Mouse (Mus musculus) neural tube, embryonic 13.5 days (tissue): ENCODE data around the gene Ugt1a9. TPM values are rescaled to one million over a fixed set of nuclear protein-coding genes. Genes with fewer than 3 reads are reported as not detected.

Experiments
- ATAC-seq: fragments of 200-750 bp; cut with Nextera tagmentation; 2 replicates; pipeline ENCODE4 v1.8.0; 2017; ENCODE audit warnings: low read depth, mild to moderate bottlenecking, moderate TSS enrichment, moderate library complexity
- H3K27ac ChIP-seq: fragments of 300-500 bp; sonication (generic); replicated peaks from 2 replicates; pipeline ENCODE4 v1.5.1; 2015; ENCODE audit warnings: moderate library complexity, mild to moderate bottlenecking, inconsistent platforms
- H3K27me3 ChIP-seq: fragments of 300-500 bp; sonication (generic); 2 replicates; pipeline ENCODE4 v1.6.1; 2015; ENCODE audit warnings: mild to moderate bottlenecking, inconsistent platforms
- H3K36me3 ChIP-seq: fragments of 300-500 bp; sonication (generic); 2 replicates; pipeline ENCODE4 v1.6.1; 2015; ENCODE audit warnings: mild to moderate bottlenecking, inconsistent platforms
- H3K4me1 ChIP-seq: fragments of 300-500 bp; sonication (generic); replicated peaks from 2 replicates; pipeline ENCODE4 v1.6.1; 2015; ENCODE audit warnings: inconsistent platforms
- H3K4me2 ChIP-seq: fragments of 300-500 bp; sonication (generic); 2 replicates; pipeline ENCODE4 v1.6.1; 2015; ENCODE audit warnings: inconsistent platforms, mild to moderate bottlenecking, moderate library complexity
- H3K4me3 ChIP-seq: fragments of 300-500 bp; sonication (generic); 2 replicates; pipeline ENCODE4 v1.5.1; 2015; ENCODE audit warnings: mild to moderate bottlenecking, inconsistent platforms
- H3K9ac ChIP-seq: fragments of 300-500 bp; sonication (generic); 2 replicates; pipeline ENCODE4 v1.6.1; 2015; ENCODE audit warnings: moderate library complexity, mild to moderate bottlenecking, inconsistent platforms
- H3K9me3 ChIP-seq: fragments of 300-500 bp; sonication (generic); 2 replicates; pipeline ENCODE4 v1.6.1; 2016; ENCODE audit warnings: inconsistent platforms
- WGBS: fragments of 180-500 bp; shearing (Covaris S2); methylation state at CpG from one replicate; pipeline ENCODE4 v1.1.7; 2015; 5-methylcytosine and 5-hydroxymethylcytosine counted together
- polyA plus RNA-seq: library from polyadenylated mRNA; unstranded; fragments of >200 nt; fragmentation: Nextera tagmentation; extraction: Ambion mirVana; gene quantifications from 2 replicates; pipeline ENCODE4 v1.2.1, GENCODE M21; 2015

Gene Ugt1a9
- polyA plus RNA-seq, 1 experiment from 2014 or later, result not detected

GRCm38 (mm10) chr1:88200456-88200855 lies 129.9 kb downstream of the Ugt1a9 start, which contains the start of gene Ugt1a2:
TSS of gene Ugt1a2 (plus strand) at chr1:88200601.
- no peak within 1 kb of the TSS for H3K4me2 ChIP-seq
- H3K9ac ChIP-seq, result no peak within 1 kb of the TSS
- no peaks in the 10 kb centered on the region for H3K36me3 ChIP-seq
- H3K4me1 ChIP-seq, result no peaks in the 10 kb centered on the region; the same call in 1 of the 2 replicates
- no peak for ATAC-seq
- H3K27me3 ChIP-seq, result no peaks in the 10 kb centered on the region
- H3K9me3 ChIP-seq, result peaks cover 9% of the 10 kb centered on the region; the same call in 1 of the 2 replicates
- H3K27ac ChIP-seq, result no peak within 1 kb of the TSS
- WGBS, result 80% methylated on average over 7 of the region's 7 CpGs
- no peak within 1 kb of the TSS for H3K4me3 ChIP-seq

- peak within 1 kb of the TSS; percentile 47 for H3K4me3 ChIP-seq
- peak within 1 kb of the TSS; percentile 73 for H3K4me2 ChIP-seq
- ATAC-seq, result peak; percentile 100
- WGBS, result 5% methylated on average over 62 of the region's 62 CpGs
- H3K9ac ChIP-seq, result peak within 1 kb of the TSS; percentile 80
- peaks cover 9% of the 10 kb centered on the region for H3K9me3 ChIP-seq
- peaks cover 5% of the 10 kb centered on the region; the same call in 1 of the 2 replicates for H3K4me1 ChIP-seq
- H3K36me3 ChIP-seq, result no peaks in the 10 kb centered on the region
- peak within 1 kb of the TSS; percentile 57; the same call in 1 of the 2 replicates for H3K27ac ChIP-seq
- no peaks in the 10 kb centered on the region for H3K27me3 ChIP-seq
These were observed 134.8 kb downstream of the Ugt1a9 start, which contains the start of gene Dnajb3 for GRCm38 (mm10) chr1:88205294-88205922. TSS of gene Dnajb3 (minus strand) at chr1:88205782.

GRCm38 (mm10) chr1:88206843-88207479 lies 136.4 kb downstream of the Ugt1a9 start:
- peaks cover 5% of the 10 kb centered on the region; the same call in 1 of the 2 replicates for H3K4me1 ChIP-seq
- no peak overlapping the region for H3K27ac ChIP-seq
- H3K4me2 ChIP-seq, result no peak overlapping the region
- ATAC-seq, result no peak
- no peak overlapping the region for H3K4me3 ChIP-seq
- 84% methylated on average over 2 of the region's 2 CpGs for WGBS
- no peak overlapping the region for H3K9ac ChIP-seq
- peaks cover 16% of the 10 kb centered on the region for H3K9me3 ChIP-seq
- no peaks in the 10 kb centered on the region for H3K27me3 ChIP-seq
- H3K36me3 ChIP-seq, result no peaks in the 10 kb centered on the region

- Histone ChIP-seq H3K9ac (no peak within 1 kb of the TSS), H3K27me3 (no peaks in the 10 kb centered on the region), H3K36me3 (no peaks in the 10 kb centered on the region), H3K9me3 (peaks cover 53% of the 10 kb centered on the region), H3K27ac (no peak within 1 kb of the TSS), H3K4me1 (no peaks in the 10 kb centered on the region), H3K4me2 (no peak within 1 kb of the TSS), H3K4me3 (no peak within 1 kb of the TSS)
- ATAC-seq, result no peak
- 68% methylated on average over 8 of the region's 8 CpGs for WGBS
These were observed 141.2 kb downstream of the Ugt1a9 start, which contains the start of gene Ugt1a1 for GRCm38 (mm10) chr1:88211812-88212211. TSS of gene Ugt1a1 (plus strand) at chr1:88211959.

DNA sequence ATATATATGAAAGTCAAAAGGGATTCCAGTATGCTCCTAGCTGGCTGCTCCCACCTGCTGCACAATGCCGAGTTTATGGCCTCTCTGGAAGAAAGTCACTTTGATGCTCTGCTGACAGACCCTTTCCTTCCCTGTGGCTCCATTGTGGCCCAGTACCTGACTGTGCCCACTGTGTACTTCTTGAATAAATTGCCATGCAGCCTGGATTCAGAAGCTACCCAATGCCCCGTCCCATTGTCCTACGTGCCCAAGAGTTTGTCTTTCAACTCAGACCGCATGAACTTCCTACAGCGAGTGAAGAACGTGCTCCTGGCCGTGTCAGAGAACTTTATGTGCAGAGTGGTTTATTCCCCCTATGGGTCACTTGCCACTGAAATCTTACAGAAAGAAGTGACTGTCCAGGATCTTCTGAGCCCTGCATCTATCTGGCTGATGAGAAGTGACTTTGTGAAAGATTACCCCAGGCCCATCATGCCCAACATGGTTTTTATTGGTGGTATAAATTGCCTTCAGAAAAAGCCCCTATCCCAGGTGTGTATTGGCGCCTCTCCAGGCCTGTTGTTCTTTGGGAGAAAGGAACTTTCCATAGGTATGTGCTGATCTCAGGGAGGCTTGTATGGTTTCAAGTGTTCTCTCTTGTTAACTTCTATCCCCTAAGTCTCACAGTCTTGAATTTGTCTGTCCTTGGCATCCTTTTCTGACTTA lies 141.9 kb downstream of the Ugt1a9 start:
- Histone ChIP-seq H3K4me3 (no peak overlapping the region), H3K27me3 (no peaks in the 10 kb centered on the region), H3K9me3 (peaks cover 59% of the 10 kb centered on the region), H3K9ac (no peak overlapping the region), H3K4me2 (no peak overlapping the region), H3K4me1 (no peaks in the 10 kb centered on the region), H3K27ac (no peak overlapping the region), H3K36me3 (no peaks in the 10 kb centered on the region)
- 0 out of 2 replicates have a peak, but pooled peaks have one; percentile 32 for ATAC-seq
- WGBS, result 62% methylated on average over 8 of the region's 8 CpGs

- Histone ChIP-seq H3K27ac (no peak overlapping the region), H3K4me1 (no peaks in the 10 kb centered on the region), H3K4me2 (no peak overlapping the region), H3K27me3 (no peaks in the 10 kb centered on the region), H3K9me3 (peaks cover 62% of the 10 kb centered on the region), H3K4me3 (no peak overlapping the region), H3K36me3 (no peaks in the 10 kb centered on the region), H3K9ac (no peak overlapping the region)
- no peak for ATAC-seq
- 82% methylated on average over 1 of the region's 1 CpGs for WGBS
These were observed 142.5 kb downstream of the Ugt1a9 start for GRCm38 (mm10) chr1:88213061-88213460.

- no peak overlapping the region for H3K4me3 ChIP-seq
- ATAC-seq, result no peak
- H3K9ac ChIP-seq, result no peak overlapping the region
- H3K9me3 ChIP-seq, result peaks cover 62% of the 10 kb centered on the region
- H3K36me3 ChIP-seq, result no peaks in the 10 kb centered on the region
- no peak overlapping the region for H3K27ac ChIP-seq
- H3K4me2 ChIP-seq, result no peak overlapping the region
- WGBS, result 81% methylated on average over 2 of the region's 2 CpGs
- no peaks in the 10 kb centered on the region for H3K4me1 ChIP-seq
- H3K27me3 ChIP-seq, result no peaks in the 10 kb centered on the region
These were observed 143.3 kb downstream of the Ugt1a9 start for GRCm38 (mm10) chr1:88213766-88214461.

- no peak overlapping the region for H3K9ac ChIP-seq
- H3K4me1 ChIP-seq, result no peaks in the 10 kb centered on the region
- H3K4me2 ChIP-seq, result no peak overlapping the region
- ATAC-seq, result no peak
- H3K36me3 ChIP-seq, result no peaks in the 10 kb centered on the region
- no peak overlapping the region for H3K4me3 ChIP-seq
- H3K27ac ChIP-seq, result no peak overlapping the region
- peaks cover 62% of the 10 kb centered on the region for H3K9me3 ChIP-seq
- WGBS, result 79% methylated on average over 2 of the region's 2 CpGs
- no peaks in the 10 kb centered on the region for H3K27me3 ChIP-seq
These were observed 143.9 kb downstream of the Ugt1a9 start for GRCm38 (mm10) chr1:88214462-88214952.

GRCm38 (mm10) chr1:88215466-88216380 lies 145.1 kb downstream of the Ugt1a9 start:
- Histone ChIP-seq H3K36me3 (no peaks in the 10 kb centered on the region), H3K4me2 (no peak overlapping the region), H3K27ac (no peak overlapping the region), H3K9ac (no peak overlapping the region), H3K4me3 (no peak overlapping the region), H3K4me1 (no peaks in the 10 kb centered on the region), H3K27me3 (no peaks in the 10 kb centered on the region), H3K9me3 (peaks cover 62% of the 10 kb centered on the region)
- ATAC-seq, result peak; percentile 20; the same call in 1 of the 2 replicates
- 72% methylated on average over 10 of the region's 10 CpGs for WGBS

- Histone ChIP-seq H3K36me3 (no peaks in the 10 kb centered on the region), H3K9ac (no peak overlapping the region), H3K9me3 (peaks cover 59% of the 10 kb centered on the region), H3K4me2 (no peak overlapping the region), H3K27ac (no peak overlapping the region), H3K27me3 (no peaks in the 10 kb centered on the region), H3K4me1 (no peaks in the 10 kb centered on the region), H3K4me3 (no peak overlapping the region)
- no peak for ATAC-seq
- 55% methylated on average over 2 of the region's 2 CpGs for WGBS
These were observed 146.0 kb downstream of the Ugt1a9 start for GRCm38 (mm10) chr1:88216551-88216950.

GRCm38 (mm10) chr1:88217144-88217543 lies 146.5 kb downstream of the Ugt1a9 start:
- no peak overlapping the region for H3K4me3 ChIP-seq
- H3K4me1 ChIP-seq, result no peaks in the 10 kb centered on the region
- 63% methylated on average over 2 of the region's 2 CpGs for WGBS
- H3K9ac ChIP-seq, result no peak overlapping the region
- H3K27ac ChIP-seq, result no peak overlapping the region
- no peak overlapping the region for H3K4me2 ChIP-seq
- no peaks in the 10 kb centered on the region for H3K27me3 ChIP-seq
- no peaks in the 10 kb centered on the region for H3K36me3 ChIP-seq
- no peak for ATAC-seq
- peaks cover 55% of the 10 kb centered on the region for H3K9me3 ChIP-seq
